Mouse (Mus musculus): ENCODE measurements around the gene Cryaa. TPM values are rescaled to one million over a fixed set of nuclear protein-coding genes. Genes with fewer than 3 reads are reported as not detected.
A peak's percentile ranks its signal among the peaks of the same experiment; 100 is the strongest.

The Cryaa gene
- total RNA-seq (2021): not detected

- DNase-seq: no peak
These were observed at the start of gene Cryaa for GRCm38 (mm10) chr17:31677507-31677906. Gene Cryaa (plus strand): TSS chr17:31677807.

GRCm38 (mm10) chr17:31627961-31628360 is 49.6 kb upstream of the Cryaa start:
- DNase-seq: no peak

GRCm38 (mm10) chr17:31631081-31631800 is 46.4 kb upstream of the Cryaa start:
- DNase-seq: no peak

- no peak for DNase-seq
These were observed 44.6 kb upstream of the Cryaa start for GRCm38 (mm10) chr17:31633007-31633406.

- DNase-seq: no peak
These were observed 42.7 kb upstream of the Cryaa start for GRCm38 (mm10) chr17:31634896-31635295.

GRCm38 (mm10) chr17:31635781-31636180 is 41.8 kb upstream of the Cryaa start:
- no peak for DNase-seq

GRCm38 (mm10) chr17:31636277-31636941 is 41.2 kb upstream of the Cryaa start:
- DNase-seq: no peak

GRCm38 (mm10) chr17:31636942-31637811 is 40.4 kb upstream of the Cryaa start, which contains the start of gene Cbs:
Gene Cbs (minus strand): TSS chr17:31637238.
- DNase-seq: peak; percentile 83

- peak; percentile 68 for DNase-seq
These were observed 39.6 kb upstream of the Cryaa start for GRCm38 (mm10) chr17:31637866-31638570.

- DNase-seq: no peak
These were observed 38.0 kb upstream of the Cryaa start for GRCm38 (mm10) chr17:31639651-31640050.

- no peak for DNase-seq
These were observed 35.3 kb upstream of the Cryaa start for GRCm38 (mm10) chr17:31642331-31642730.

GRCm38 (mm10) chr17:31642913-31643312 is 34.7 kb upstream of the Cryaa start:
- DNase-seq: no peak

- no peak for DNase-seq
These were observed 31.2 kb upstream of the Cryaa start for GRCm38 (mm10) chr17:31646199-31647002.

GRCm38 (mm10) chr17:31652152-31652551 is 25.5 kb upstream of the Cryaa start:
- peak; percentile 37 for DNase-seq

- DNase-seq: no peak
These were observed 24.3 kb upstream of the Cryaa start for GRCm38 (mm10) chr17:31653277-31653676.

- DNase-seq: no peak
These were observed 22.2 kb upstream of the Cryaa start for GRCm38 (mm10) chr17:31655366-31655765.

- no peak for DNase-seq
These were observed 20.9 kb upstream of the Cryaa start for GRCm38 (mm10) chr17:31656682-31657081.

- DNase-seq: no peak
These were observed 20.2 kb upstream of the Cryaa start for GRCm38 (mm10) chr17:31657141-31657983.

GRCm38 (mm10) chr17:31658136-31658467 is 19.5 kb upstream of the Cryaa start:
- DNase-seq: no peak

- DNase-seq: peak; percentile 99
These were observed 19.0 kb upstream of the Cryaa start, which contains the start of gene U2af1 for GRCm38 (mm10) chr17:31658468-31659185. Gene U2af1 (minus strand): TSS chr17:31658892.

All from heart, postnatal 4 days (tissue).